Mouse (Mus musculus) embryo, embryonic 9.5 days (tissue): Measurements from ENCODE around the gene Gm13288.
"Not testable (repeated sequence)": the region's sequence is repeated elsewhere in the genome, so short reads cannot be mapped to it uniquely, and the experiment has no call there.

Experiments
- DNase-seq: peaks from one replicate; pipeline ENCODE4 v3.0.0-alpha.2; 2017; ENCODE audit errors: extremely low spot score

Gene Gm13288

DNA sequence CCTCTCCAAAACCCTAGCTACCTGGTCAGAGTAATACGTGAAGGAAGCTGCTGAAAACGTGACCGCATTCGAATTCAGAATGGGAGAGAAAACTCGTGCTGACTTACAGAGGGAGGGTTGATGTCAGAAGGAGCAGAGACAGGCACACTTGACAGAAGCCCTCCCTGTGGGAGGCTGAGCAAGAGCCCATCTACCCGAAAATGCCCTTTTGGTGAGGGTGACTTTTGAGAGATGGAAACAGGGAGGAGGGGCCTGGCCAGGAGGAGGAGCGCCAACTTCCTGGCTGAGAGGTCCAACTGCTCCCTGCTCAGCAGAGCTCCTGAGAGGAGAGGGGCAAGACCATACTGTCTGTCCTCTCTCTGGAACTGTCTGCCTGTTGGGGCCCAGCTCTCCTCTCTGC lies 6.0 kb upstream of the Gm13288 start, which contains the start of gene Gm13285:
Gm13285 (plus strand) TSS at position 301 of the 400 bp plus-strand sequence.
- not testable (repeated sequence) for DNase-seq

DNA sequence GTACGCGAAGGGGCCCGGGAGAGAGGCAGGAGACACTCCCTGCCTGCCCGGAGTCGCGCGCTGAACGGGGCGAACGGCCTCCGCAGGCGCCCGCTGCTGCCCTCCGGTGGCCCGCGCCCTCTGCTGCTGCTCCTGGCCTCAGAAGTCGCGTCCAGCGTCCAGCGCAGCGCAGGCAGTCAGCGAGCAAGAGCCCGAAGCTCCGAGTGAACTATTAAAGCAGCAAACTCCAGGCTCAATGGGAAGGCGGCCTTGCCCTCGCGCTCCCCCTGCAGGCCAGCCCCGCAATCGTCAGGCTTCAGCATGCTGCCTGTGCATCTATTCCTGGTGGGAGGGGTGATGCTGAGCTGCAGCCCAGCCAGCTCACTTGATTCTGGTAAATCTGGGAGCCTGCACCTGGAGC lies 2.4 kb upstream of the Gm13288 start, which contains the start of gene Gm13287:
Gm13287 (plus strand) TSS at position 301 of the 400 bp plus-strand sequence.
- not testable (repeated sequence) for DNase-seq

DNA sequence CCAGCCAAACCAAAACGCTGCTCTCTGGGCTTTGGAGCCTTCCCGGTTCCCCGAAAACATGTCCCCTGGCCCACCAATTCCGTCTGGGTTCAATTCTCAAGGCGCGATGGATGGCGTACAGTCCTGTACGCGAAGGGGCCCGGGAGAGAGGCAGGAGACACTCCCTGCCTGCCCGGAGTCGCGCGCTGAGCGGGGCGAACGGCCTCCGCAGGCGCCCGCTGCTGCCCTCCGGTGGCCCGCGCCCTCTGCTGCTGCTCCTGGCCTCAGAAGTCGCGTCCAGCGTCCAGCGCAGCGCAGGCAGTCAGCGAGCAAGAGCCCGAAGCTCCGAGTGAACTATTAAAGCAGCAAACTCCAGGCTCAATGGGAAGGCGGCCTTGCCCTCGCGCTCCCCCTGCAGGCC lies 430 bp downstream of the Gm13288 start:
- DNase-seq, result not testable (repeated sequence)

DNA sequence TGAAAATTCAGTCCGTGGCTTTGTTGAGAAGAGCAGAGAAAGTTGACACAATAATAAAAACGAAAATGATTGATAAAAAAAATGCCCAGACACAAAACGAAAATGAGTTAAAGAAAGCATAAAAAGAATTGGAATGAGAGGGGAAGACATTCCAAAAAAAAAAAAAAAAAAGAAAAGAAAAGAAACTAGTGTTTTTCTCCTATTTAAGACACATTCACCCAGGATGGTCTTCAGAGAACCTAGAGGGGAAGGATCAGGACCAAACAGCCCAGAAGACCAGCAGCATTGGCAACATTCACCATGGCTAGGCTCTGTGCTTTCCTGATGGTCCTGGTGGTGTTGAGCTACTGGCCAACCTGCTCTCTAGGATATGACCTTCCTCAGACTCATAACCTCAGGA lies 10.6 kb downstream of the Gm13288 start, which contains the start of gene Ifna7:
Ifna7 (plus strand) TSS at position 301 of the 400 bp plus-strand sequence.
- DNase-seq, result no peak

DNA sequence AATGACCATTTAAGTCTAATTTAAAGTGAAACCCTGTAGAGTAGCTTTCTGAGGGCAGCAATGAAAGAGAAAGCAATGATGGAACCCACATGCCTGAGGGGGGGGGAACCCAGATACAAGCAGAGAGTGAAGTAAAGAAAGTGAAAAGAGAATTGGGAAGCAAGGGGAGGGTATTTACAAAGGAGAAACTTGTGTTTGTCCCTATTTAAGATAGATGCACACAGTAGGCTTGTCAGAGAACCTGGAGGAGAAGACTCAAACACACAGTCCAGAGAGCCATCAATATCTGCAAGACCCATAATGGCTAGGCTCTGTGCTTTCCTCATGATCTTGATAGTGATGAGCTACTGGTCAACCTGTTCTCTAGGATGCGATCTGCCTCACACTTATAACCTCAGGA lies 14.3 kb downstream of the Gm13288 start, which contains the start of gene Ifna11:
Ifna11 (plus strand) TSS at position 301 of the 400 bp plus-strand sequence.
- DNase-seq, result no peak

DNA sequence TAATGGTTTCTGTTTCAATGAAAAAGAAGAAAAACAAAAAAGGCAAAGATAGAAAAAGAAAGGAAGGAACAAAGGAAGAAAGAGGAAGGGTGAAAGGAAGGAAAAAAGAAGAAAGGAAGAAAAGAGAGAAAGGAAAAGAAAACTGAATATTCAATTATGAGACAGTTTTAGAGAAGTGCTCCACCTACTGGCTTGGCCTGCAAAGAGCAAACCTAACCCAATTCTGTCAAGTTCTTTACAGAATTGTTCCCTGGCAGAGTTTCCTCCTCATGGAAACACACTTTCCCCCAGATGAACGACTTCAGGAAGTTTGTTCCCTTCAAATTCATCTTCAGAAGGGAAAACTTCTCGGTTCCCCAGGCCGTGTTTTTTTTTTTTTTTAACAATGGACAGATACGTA lies 17.7 kb downstream of the Gm13288 start:
- no peak for DNase-seq

DNA sequence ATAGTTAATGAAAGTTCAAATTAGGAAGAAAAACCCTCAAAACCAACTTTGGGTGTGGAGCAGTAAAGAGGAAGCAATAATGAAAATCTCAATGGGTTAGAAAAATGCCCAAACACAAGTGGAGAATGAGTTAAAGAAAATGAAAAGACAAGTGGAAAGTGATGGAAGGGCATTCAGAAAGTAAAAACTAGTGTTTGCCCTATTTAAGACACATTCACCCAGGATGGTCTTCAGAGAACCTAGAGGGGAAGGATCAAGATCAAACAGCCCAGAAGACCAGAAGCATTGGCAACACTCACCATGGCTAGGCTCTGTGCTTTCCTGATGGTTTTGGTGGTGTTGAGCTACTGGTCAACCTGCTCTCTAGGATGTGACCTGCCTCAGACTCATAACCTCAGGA lies 21.8 kb downstream of the Gm13288 start, which contains the start of gene Ifna6:
Ifna6 (plus strand) TSS at position 301 of the 400 bp plus-strand sequence.
- DNase-seq, result not testable (repeated sequence)

DNA sequence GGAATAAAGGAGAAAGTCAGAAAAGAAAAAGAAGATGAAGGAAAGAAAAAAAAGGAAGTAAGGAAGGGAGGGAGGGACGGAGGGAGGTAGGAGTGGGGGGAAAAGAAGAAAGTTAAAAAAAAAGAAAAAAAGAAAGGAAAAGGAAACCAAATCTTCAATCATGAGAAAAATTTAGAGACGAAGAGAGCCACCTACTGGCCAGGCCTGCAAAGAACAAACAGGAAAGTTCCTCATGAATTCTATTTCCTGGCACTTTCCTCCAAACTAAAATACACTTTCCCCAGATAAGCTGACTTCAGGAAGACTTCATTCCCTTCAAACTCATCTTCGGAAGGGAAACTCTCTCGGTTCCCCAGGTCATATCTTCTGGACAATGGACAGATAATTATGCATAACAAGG lies 25.2 kb downstream of the Gm13288 start:
- DNase-seq, result no peak

DNA sequence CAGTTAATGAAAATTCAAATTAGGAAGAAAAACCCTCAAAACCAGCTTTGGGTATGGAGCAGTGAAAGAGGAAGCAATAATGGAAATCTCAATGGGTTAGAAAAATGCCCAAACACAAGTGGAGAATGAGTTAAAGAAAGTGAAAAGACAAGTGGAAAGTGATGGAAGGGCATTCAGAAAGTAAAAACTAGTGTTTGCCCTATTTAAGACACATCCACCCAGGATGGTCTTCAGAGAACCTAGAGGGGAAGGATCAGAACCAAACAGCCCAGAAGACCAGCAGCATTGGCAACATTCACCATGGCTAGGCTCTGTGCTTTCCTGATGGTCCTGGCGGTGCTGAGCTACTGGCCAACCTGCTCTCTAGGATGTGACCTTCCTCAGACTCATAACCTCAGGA lies 29.9 kb downstream of the Gm13288 start, which contains the start of gene Ifna5:
Ifna5 (plus strand) TSS at position 301 of the 400 bp plus-strand sequence.
- DNase-seq, result not testable (repeated sequence)

DNA sequence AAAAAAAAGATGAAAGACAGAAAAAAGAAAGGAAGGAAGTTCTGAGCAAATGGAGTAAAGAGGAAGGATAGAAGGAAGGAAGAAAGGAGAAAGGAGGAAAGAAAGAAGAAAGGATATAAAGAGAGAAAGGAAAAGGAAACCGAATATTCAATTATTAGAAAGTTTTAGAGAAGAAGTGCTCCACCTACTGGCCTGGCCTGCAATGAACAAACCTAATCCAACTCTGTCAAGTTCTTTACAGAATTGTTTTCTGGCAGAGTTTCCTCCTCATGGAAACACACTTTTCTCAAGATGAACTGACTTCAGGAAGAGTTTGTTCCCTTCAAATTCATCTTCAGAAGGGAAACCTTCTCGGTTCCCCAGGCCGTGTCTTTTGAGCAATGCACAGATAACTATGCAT lies 33.5 kb downstream of the Gm13288 start:
- no peak for DNase-seq

DNA sequence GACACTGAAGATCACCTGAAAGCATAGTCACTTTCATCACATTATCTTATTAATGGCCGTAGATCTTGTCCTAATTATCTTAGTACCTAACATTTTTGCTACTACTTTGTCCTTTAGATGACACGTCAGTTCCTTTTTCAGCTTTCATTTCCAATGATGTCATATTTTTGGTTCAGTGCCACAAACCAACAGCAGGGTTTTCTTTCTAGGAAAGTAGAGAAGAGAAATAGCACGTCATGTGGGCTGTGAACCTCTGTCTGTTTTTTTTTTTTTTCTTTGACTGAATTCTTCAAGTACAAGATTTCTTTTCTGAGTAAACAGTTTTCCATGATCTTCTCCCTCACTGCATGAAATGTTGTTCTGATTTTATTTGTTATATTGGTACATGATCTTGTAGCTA lies 34.7 kb downstream of the Gm13288 start:
- DNase-seq, result no peak

DNA sequence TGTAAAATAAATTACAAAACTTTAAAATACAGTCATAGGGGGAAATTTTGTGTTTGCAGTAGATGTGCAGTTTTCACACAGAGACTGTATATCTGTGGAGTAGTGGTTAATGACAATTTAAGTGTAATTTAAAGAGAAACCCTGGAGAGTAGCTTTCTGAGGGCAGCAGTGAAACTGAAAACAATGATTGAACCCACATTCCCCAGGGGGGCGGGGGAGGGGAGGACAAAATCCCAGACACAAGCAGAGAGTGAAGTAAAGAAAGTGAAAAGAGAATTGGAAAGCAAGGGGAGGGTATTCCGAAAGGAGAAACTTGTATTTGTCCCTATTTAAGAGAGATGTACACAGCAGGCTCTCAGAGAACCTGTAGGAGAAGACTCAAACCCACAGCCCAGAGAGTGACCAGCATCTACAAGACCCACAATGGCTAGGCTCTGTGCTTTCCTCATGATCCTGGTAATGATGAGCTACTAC lies 36.1 kb downstream of the Gm13288 start, which contains the start of gene Ifna4:
Ifna4 (plus strand) TSS at position 424 of the 474 bp plus-strand sequence.
- no peak for DNase-seq

DNA sequence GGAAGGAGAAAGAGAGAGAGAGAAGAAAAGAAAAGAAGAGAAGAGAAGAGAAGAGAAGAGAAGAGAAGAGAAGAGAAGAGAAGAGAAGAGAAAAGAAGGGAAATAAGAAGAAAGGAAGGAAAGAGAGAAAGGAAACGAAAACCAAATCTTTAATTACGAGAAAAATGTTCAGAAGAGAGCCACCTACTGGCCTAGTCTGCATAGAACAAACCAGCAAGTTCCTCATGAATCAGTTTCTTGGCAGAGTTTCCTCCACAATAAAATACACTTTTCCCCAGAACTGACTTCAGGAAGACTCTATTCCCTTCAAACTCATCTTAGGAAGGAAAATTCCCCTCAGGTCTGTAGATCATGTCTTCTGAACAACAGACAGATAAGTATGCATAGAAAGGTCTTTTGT lies 40.0 kb downstream of the Gm13288 start:
- DNase-seq, result no peak

DNA sequence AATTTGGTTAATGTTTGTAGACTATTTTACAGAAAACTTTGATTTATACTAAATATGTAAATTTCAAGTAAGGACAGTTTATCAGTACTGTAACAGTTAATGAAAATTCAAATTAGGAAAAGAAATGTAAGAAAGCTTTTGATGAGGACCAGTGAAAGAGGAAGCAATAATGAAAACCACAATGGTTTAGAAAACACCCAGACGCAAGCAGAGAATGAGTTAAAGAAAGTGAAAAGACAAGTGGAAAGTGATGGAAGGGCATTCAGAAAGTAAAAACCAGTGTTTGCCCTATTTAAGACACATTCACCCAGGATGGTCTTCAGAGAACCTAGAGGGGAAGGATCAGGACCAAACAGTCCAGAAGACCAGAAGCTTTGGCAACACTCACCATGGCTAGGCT lies 44.4 kb downstream of the Gm13288 start, which contains the start of gene Ifna1:
Ifna1 (plus strand) TSS at position 390 of the 400 bp plus-strand sequence.
- DNase-seq, result no peak

DNA sequence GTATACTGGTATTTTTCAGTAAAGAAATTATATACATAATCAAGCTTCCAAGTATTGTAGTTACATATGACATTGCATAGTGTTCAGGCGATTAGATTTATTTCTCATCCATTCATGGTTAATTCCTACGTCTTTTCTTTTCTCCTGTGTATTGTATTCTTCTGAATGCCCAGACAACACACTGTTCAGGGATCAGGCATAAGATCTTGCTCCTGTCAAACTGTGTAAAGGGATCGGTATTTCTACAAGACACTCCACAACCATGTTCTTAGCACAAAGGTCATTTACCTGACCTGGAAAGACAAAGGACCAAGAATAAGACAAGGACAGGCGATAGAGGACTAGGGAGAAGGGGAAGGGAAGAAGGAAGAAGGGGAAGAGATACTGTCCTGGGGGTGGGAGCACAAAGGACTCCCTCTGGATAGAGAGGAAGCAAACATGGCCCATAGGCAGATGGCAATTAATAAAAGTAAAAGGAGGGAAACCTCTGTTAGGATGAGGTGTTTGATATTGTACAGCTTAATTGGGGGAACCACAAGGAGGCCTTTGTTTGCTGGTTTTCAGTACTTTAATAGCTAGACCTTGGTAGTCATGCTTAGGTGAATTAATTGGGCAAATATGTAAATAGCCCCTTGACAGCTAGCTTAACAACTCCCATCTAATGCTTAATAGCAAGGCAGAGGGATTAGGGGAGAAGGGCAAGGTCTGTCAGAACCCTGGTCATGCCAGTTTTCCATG lies 45.9 kb downstream of the Gm13288 start:
- no peak for DNase-seq
